Mouse (Mus musculus): ENCODE data around the gene Cfc1.

Gene Cfc1

DNA sequence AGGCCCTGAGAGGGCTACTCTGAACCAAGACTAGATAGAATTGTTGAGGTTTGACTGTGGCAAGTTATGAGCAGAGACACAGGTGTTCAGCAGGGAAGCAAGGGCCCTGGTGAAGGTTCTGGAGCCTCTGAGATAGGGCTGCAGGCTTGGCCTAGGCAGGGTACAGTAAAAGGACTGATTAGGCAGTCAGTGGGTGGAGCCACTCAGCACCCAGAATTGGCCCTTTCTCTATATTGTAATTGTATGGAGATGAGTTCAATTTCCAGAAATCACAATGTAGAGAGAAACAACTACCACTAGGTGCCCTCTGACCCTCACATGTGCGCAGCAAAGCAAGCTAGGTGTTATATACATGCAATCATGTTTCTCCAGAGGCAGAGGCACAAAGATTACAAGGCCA lies 18.2 kb downstream of the Cfc1 start:
- DNase-seq (ENCODE audit: extremely low spot score) = no peak

DNA sequence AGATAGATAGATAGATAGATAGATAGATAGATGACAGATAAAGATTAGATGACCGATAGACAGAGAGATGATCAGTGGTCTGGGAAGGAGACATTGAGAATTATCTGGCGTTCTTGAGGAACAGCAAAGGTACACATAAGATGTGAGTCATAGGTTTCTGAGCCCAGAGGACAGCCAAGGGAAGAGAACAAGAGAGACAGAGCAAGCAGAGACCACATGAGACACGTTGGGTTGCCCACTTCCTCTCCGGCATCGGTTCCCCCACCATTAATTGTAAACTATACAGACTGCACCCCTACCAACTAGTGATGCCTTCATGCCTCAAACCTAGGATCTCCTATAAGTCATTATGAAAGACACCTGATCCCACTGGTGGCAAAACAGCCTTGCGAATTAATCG lies 18.8 kb downstream of the Cfc1 start:
- DNase-seq (ENCODE audit: extremely low spot score) = no peak

DNA sequence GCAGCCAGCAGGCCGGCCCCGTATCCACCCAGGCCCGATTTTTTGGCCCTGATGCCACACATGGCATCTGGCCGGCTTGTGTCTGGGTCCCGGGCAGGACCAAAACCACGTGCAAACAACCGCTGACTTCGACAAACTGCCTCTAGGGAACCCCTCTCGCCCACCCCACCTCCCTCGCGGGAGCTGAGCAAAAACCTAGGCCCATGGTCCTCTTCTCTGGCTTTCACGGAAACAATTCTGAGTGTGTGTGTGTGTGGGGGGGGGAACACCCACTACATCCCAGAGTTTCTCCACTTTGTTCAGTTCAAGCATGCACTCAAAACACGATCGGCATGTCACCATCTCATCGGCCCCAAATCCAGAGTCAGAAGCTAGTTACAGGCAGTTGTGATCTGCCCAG lies 25.4 kb downstream of the Cfc1 start, which contains the start of gene Prss40:
Prss40 (minus strand) TSS at position 101 of the 400 bp plus-strand sequence.
- DNase-seq (ENCODE audit: extremely low spot score) = no peak

DNA sequence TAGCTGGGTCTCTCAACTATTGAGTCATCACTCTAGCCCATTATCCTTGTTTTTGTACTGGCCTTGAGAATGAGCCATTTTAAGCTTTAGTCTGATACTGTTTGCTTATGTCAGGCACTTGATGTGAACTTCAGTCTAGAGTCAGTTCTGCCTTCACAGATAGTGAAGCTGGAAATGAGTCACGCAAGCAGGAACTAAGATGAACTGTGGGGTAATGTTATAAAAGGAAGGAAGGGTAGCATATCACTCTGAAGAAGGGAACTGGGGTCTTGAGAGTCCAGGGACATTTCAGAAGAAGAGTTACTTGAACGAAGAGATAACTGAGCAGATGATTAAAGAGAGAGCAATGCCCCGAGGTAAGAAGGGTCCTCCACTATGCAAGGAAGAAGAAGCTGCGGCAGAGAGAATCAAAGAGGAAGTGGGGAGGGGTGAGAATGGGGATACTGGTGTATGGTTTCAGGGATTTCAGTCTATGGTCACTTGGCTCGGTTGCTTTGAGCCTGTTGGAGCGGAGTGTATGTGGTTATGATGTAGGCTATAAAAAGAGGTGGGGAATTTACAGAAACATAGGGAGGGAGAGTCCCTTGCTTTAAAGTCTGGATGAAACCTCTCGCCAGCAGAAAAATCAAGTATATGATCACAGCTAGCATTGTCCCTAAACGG lies 29.1 kb downstream of the Cfc1 start:
- DNase-seq (ENCODE audit: extremely low spot score) = no peak

DNA sequence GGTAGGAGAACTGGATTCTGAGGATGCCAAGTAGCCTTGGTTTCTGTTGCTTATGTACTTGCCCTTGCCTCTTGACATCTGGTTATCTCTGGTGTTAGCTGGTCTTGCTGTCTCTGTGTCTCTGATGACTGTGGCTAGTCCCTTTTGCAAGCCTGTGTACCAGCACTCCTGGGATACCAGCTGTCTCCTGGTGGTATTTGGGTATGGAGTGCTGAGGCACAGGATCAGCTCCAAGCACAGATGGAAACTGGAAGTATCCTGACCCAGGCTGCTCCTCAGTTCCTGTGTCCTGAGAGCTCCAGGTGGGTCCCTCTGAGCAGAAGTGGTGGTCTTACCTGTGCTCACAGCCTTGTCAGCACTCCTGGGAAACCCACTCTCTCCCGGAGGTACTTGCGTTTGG lies 32.7 kb downstream of the Cfc1 start:
- no peak for DNase-seq (ENCODE audit: extremely low spot score)

DNA sequence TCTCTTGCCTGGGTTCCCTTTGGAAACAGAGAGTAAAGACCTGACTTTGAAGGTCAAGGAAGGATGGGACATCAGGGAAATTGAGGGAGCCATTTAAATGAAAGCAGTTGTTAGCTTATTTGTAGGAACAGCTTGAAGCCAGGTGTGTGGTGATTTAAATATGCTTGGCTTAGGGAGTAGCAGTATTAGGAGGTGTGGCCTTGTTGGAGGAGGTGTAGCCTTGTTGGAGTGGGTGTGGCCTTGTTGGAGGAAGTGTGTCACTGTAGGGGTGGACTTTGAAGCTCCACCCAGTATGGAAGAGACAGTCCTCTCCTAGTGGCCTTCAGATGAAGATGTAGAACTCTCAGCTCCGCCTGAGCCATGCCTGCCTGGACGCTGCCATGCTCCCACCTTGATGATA lies 34.4 kb downstream of the Cfc1 start:
- DNase-seq (ENCODE audit: extremely low spot score) = no peak

DNA sequence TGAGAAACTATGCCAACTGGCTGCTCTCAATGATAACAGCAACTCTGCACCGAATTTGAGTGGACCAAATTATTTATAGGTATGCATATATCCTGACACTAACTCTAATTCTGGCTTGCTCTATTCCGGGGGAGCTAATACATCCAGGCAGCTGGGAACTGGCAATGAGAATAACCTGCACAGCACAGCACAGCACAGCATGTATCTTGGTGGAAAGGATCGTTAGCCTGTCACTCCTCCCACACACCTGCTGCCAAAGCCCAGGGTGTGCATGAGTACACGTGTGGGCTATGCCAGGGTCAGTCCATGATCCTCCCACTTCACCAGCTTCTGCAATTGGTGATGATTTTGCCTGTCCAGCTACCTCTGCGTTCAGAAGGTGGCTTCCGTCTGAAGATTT lies 36.0 kb downstream of the Cfc1 start:
- DNase-seq (ENCODE audit: extremely low spot score) = no peak

DNA sequence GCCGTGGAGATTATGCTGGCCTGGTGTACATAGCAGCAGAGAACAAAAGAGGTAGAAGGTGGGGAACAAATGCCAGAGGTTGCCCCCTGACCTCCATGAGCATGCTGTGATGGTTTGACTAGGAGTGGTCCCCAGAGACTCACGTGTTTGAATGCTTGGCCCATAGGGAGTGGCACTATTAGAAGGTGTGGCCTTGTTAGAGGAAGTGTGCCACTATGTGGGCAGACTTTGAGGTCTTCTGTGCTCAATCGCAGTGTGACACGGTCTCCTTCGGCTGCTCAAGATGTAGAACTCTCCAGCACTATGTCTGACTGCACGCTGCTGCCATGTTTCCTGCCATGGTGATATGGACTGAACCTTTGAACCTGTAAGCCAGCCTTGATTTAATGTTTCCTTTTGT lies 37.8 kb downstream of the Cfc1 start:
- no peak for DNase-seq (ENCODE audit: extremely low spot score)

DNA sequence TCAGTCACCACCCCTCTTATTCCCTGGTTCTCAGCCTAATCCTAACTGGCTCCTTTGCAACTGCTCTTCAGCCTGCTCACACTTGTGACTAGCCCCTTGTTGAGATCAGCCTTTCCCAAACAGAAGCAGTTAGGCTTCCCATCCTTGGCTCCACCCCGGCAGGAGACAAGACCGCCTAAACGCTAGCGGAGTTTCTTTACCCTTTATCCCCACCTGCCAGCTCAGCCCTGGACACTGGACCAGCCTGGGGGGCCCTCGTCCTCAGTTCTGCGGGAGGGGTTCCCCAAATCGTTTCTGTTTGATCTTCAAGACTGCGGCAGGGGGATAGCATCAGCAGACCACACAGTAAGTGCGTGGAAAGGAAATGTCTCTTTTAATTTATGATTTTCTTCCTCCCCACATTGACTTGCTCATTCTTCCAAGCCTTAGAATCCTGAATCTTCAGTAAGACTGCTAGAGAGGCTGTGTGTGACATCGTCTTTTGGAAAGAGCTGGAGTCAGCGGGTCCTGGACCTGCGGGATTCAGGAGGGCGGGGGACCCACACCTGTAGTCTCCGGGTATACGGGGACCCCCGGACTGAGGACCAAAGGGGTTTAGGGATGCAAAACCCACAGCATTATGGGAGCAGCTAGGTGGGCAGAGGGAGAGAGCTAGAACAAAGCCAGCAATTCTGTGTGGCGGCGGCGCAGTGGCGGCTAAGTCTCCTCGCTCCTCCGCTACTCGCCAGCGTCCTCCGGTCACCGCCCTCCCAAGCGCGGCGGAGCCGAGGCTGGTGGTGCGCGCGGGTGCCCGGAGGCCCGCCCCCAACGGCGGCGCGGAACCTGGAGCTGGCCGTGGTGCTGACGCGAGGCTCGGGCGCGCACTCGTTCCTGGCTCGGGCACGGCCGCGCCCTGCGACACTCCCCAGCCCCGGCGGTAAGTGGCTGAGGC lies 43.7 kb downstream of the Cfc1 start, which contains the start of gene Amer3:
Amer3 (plus strand) TSS at position 807 of the 931 bp plus-strand sequence.
- peak; percentile 84 for DNase-seq (ENCODE audit: extremely low spot score)

DNA sequence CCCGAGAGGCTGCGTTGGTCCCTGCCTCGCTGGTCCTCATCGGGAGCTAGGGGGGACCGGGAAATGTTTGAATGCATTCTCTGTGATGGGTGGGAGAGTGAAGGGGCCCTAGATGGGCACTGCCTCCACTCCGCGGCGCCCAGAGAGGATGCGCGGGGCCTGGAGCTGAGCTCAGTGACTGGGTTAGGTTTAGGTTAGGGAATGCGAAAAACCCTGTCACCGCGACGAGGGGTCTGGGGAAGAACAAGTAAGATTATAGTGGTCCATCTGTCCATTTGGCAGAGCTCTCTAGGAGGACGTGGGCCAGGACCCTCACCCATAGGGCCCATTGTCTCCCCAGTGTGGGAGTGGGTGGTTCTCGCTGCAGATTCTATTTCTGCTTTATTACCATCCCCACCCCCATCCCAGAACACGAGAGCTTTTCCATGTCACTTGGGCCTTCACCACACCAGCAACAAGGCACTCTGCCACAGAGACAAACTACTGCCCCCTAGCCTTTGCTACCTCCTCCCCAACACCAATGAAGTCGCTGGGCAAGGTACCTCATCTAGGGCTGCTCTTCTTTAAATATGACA lies 44.4 kb downstream of the Cfc1 start:
- no peak for DNase-seq (ENCODE audit: extremely low spot score)

DNA sequence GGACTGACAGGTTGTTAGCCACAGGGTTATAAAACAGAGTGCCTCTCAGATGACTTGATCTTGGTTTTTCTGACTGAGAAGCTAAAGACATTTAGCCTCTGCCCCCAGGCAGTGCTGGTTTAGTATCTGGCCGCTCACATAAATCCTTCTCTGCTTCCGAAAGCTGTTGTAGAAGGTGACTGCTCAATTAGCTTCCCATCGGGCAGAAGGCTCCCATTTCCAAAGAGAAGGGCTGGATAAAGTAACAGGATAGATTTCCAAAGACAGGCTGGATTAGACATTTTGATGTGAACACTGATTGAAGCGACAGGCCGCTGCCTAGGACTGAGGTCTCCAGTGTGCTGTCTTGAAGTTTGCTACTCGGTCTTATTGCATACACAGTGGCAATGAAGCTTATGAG lies 46.8 kb downstream of the Cfc1 start:
- DNase-seq (ENCODE audit: extremely low spot score) = no peak

DNA sequence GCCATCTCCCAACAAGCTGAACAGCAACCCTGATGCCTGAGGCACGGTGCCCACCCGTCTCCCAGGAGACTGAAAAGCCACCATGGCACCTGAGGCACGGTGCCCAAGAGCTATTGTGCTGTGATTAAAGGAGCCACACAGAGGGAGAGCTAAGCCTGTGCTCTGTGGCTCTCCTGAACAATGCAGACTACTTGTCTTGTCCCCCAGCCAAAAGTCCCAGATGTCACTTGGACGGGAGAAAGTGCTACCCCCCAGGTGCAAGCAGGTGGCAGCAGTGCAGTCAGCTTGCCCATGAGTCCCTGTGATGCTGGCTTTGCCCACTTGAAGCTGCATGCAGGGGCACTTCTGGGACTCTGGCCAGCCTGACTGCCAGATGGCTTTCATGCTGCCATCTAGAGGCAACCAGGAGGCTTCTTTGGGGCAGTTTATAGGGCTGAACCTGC lies 48.4 kb downstream of the Cfc1 start:
- DNase-seq (ENCODE audit: extremely low spot score) = no peak

DNA sequence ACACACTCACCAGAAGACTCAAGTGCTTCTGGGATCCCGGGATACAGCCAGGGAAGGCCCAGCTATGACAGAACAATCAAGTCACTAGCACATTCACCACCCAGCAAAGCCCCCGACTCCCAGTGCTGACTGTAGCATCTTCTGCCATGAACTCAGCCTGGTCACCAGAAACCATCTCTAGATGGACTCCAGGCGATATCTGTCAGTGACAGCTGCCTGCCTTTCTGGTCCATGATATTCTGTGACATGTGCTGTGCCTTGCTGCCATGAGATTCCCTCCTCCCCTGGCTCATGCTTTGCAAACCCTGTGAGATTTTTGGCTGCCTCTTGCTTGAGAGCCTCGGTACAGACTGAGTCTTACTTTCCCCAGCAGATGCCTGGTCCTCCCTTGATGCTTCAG lies 49.3 kb downstream of the Cfc1 start:
- DNase-seq (ENCODE audit: extremely low spot score) = no peak

DNA sequence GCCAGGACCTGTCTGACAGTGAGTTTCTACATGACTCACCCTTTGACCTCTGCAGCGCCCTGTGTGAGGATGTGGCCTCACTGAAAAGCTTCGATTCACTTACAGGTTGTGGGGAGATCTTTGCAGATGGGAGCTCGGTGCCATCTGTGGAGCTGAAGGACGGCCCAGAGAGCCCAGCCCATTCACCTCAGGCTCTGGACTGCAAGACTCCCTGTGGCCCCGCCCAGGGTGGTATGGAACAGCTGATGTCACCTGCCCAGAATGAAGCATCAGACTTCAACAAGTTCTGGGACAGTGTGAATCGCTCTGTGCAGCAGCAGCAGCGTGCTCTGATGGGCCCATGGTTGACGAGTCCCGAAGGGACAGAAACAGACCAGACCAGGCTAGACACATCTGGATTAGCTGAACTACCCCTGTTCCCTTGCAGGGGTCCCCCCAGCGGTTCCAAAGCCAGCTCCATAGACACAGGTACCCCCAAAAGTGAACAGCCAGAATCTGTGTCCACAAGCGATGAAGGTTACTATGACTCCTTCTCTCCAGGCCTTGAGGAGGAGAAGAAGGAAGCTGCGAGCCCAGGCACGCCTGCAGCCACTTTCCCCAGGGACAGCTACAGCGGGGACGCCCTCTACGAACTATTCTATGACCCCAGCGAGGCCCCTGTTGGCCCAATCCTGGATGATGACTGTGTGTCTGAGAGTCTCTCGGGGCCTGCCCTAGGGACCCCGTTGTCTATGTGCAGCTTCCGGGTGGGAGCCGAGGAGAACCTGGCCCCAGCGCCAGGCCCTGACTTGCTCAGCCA lies 52.0 kb downstream of the Cfc1 start:
- DNase-seq (ENCODE audit: extremely low spot score) = no peak

Measured in embryo, embryonic 9.5 days (tissue).